Mouse (Mus musculus) liver, postnatal 0 days (tissue): ENCODE results near the gene March10.

ENCODE experiments used
- CTCF ChIP-seq: sonication (generic); IDR thresholded peaks from 2 replicates; pipeline ENCODE4 v1.5.1; 2016; ENCODE audit warnings: antibody characterized with exemption, low read depth
- EP300 ChIP-seq: IDR thresholded peaks from 2 replicates; pipeline ENCODE4 v1.6.1; 2016; ENCODE audit warnings: antibody characterized with exemption, low read depth, mild to moderate bottlenecking

GRCm38 (mm10) chr11:105505038-105505437 lies 48.5 kb upstream of the March10 start:
- no peak for TF ChIP-seq CTCF
- TF ChIP-seq EP300: no peak
